Comparison of ENCODE assay signal across 35 mouse cellular contexts in genomic region chr8:48531795-48532194, GRCm38 (mm10).
"Had no signal": no experiment of that assay in that cellular context is flagged by ENCODE, and none has a peak within 500 bp of the region (broad histone marks: within the 10 kb centered on the region; RNA-seq: fewer than 3 reads in every experiment).

No protein-coding gene starts in this region.

- H3K27ac ChIP-seq: heart, embryonic 10.5 days; heart, embryonic 13.5 days; heart, embryonic 15.5 days; hindbrain, embryonic 10.5 days; hindbrain, embryonic 12.5 days; hindbrain, embryonic 13.5 days; hindbrain, embryonic 14.5 days; hindbrain, embryonic 15.5 days; hindbrain, postnatal 0 days; intestine, embryonic 15.5 days; kidney, embryonic 15.5 days; kidney, postnatal 0 days; layer of hippocampus, adult 2 months had no signal

- ATAC-seq: hindbrain, embryonic 16.5 days; hindbrain, postnatal 0 days; inflammation-experienced regulatory T-cells, adult 6 months; intestine, embryonic 15.5 days; intestine, embryonic 16.5 days; intestine, postnatal 0 days had no signal

- DNase-seq: heart, postnatal 10 days; heart, postnatal 14 days; heart, postnatal 36 days; heart, postnatal 4 days; kidney, adult 11 months; kidney, adult 18-20 months; kidney, adult 2 months; kidney, adult 8-10 months; kidney, adult 9 months; kidney, postnatal 10 days; kidney, postnatal 14 days; kidney, postnatal 25 days; kidney, postnatal 36 days; kidney, postnatal 4 days; layer of hippocampus, adult 9-11 months; layer of hippocampus, postnatal 36 days had no signal

- H3K4me1 ChIP-seq: heart, embryonic 10.5 days; heart, embryonic 12.5 days; hindbrain, embryonic 10.5 days; hindbrain, embryonic 12.5 days; hindbrain, embryonic 13.5 days; hindbrain, embryonic 15.5 days; intestine, embryonic 15.5 days had no signal

- H3K36me3 ChIP-seq: heart, embryonic 10.5 days; heart, embryonic 12.5 days; heart, embryonic 13.5 days; heart, embryonic 15.5 days; hindbrain, embryonic 13.5 days; hindbrain, embryonic 15.5 days; intestine, embryonic 15.5 days; kidney, embryonic 15.5 days had no signal

- H3K9me3 ChIP-seq: heart, embryonic 10.5 days; heart, embryonic 12.5 days; heart, embryonic 13.5 days; heart, embryonic 15.5 days; hindbrain, embryonic 10.5 days; hindbrain, embryonic 12.5 days; hindbrain, embryonic 13.5 days; hindbrain, embryonic 15.5 days; intestine, embryonic 15.5 days; kidney, embryonic 15.5 days had no signal

- H3K4me2 ChIP-seq: heart, embryonic 11.5 days; heart, embryonic 12.5 days; heart, embryonic 13.5 days; heart, embryonic 15.5 days; hindbrain, embryonic 12.5 days; hindbrain, embryonic 13.5 days; hindbrain, embryonic 14.5 days; hindbrain, embryonic 15.5 days; intestine, embryonic 15.5 days; kidney, embryonic 15.5 days had no signal

- H3K4me3 ChIP-seq: heart, embryonic 10.5 days; heart, embryonic 12.5 days; heart, embryonic 13.5 days; heart, embryonic 15.5 days; hindbrain, embryonic 10.5 days; hindbrain, embryonic 12.5 days; hindbrain, embryonic 13.5 days; hindbrain, embryonic 15.5 days; intestine, embryonic 15.5 days; kidney, embryonic 15.5 days; layer of hippocampus, adult 2 months had no signal

- H3K9ac ChIP-seq: heart, embryonic 12.5 days; heart, embryonic 13.5 days; heart, embryonic 15.5 days; hindbrain, embryonic 12.5 days; hindbrain, embryonic 13.5 days; hindbrain, embryonic 14.5 days; hindbrain, embryonic 15.5 days; intestine, embryonic 15.5 days; kidney, embryonic 15.5 days had no signal

- H3K27me3 ChIP-seq: heart, embryonic 12.5 days; heart, embryonic 13.5 days; heart, embryonic 15.5 days; hindbrain, embryonic 12.5 days; hindbrain, embryonic 13.5 days; hindbrain, embryonic 15.5 days; intestine, embryonic 15.5 days; kidney, embryonic 15.5 days had no signal
